Mouse (Mus musculus) C2C12 (cell line): ENCODE data around the gene Fbxl12. TPM values are rescaled to one million over a fixed set of nuclear protein-coding genes. Genes with fewer than 3 reads are reported as not detected.

Source experiments
- H3K27me3 ChIP-seq: one replicate; pipeline ENCODE4 v1.6.1; 2011; ENCODE audit not compliant: control insufficient read depth, insufficient read depth, insufficient read length
- H3K36me3 ChIP-seq: one replicate; pipeline ENCODE4 v1.6.1; 2011; ENCODE audit not compliant: control insufficient read depth, insufficient read depth
- H3K4me3 ChIP-seq: one replicate; pipeline ENCODE4 v1.5.1; 2011; ENCODE audit warnings: mild to moderate bottlenecking, control low read depth; ENCODE audit not compliant: poor library complexity, insufficient read depth, severe bottlenecking
- H3K79me2 ChIP-seq: one replicate; pipeline ENCODE4 v1.6.1; 2011; ENCODE audit not compliant: control insufficient read depth, insufficient read depth
- H3K79me3 ChIP-seq: one replicate; pipeline ENCODE4 v1.6.1; 2011; ENCODE audit warnings: low read depth, control low read depth
- H3ac ChIP-seq: one replicate; pipeline ENCODE3; 2011; ENCODE audit warnings: low read depth; ENCODE audit not compliant: control insufficient read depth, insufficient read length
- CEBPB ChIP-seq: IDR thresholded peaks from one replicate; pipeline ENCODE4 v1.6.1; 2011; ENCODE audit warnings: low read depth, mild to moderate bottlenecking, control low read depth, moderate library complexity
- CTCF ChIP-seq: IDR thresholded peaks from one replicate; pipeline ENCODE4 v1.5.1; 2011; ENCODE audit not compliant: control insufficient read depth, insufficient read depth, insufficient read length
- FOSL1 ChIP-seq: IDR thresholded peaks from one replicate; pipeline ENCODE4 v1.8.0; 2011; ENCODE audit warnings: mild to moderate bottlenecking, low read length; ENCODE audit not compliant: poor library complexity, insufficient read depth, severe bottlenecking
- MAX ChIP-seq: IDR thresholded peaks from one replicate; pipeline ENCODE4 v1.6.1; 2011; ENCODE audit warnings: mild to moderate bottlenecking, control low read depth
- MYOD1 ChIP-seq: IDR thresholded peaks from one replicate; pipeline ENCODE4 v1.6.1; 2011; ENCODE audit warnings: low read depth; ENCODE audit not compliant: control insufficient read depth, insufficient read length
- MYOG ChIP-seq: IDR thresholded peaks from one replicate; pipeline ENCODE4 v1.6.1; 2011; ENCODE audit not compliant: control insufficient read depth, insufficient read length; ENCODE audit errors: extremely low read depth
- USF1 ChIP-seq: IDR thresholded peaks from one replicate; pipeline ENCODE4 v1.6.1; 2011; ENCODE audit warnings: low read depth, mild to moderate bottlenecking, control low read depth, moderate library complexity
- polyA plus RNA-seq: library from polyadenylated mRNA; unstranded; fragments of >200 nt; fragmentation: generic; extraction: Trizol; gene quantifications from one replicate; pipeline ENCODE4 v1.2.1, GENCODE M21; 2012; ENCODE audit warnings: missing spikeins

The Fbxl12 gene
- polyA plus RNA-seq, 1 experiment, result 7.9 TPM

DNA sequence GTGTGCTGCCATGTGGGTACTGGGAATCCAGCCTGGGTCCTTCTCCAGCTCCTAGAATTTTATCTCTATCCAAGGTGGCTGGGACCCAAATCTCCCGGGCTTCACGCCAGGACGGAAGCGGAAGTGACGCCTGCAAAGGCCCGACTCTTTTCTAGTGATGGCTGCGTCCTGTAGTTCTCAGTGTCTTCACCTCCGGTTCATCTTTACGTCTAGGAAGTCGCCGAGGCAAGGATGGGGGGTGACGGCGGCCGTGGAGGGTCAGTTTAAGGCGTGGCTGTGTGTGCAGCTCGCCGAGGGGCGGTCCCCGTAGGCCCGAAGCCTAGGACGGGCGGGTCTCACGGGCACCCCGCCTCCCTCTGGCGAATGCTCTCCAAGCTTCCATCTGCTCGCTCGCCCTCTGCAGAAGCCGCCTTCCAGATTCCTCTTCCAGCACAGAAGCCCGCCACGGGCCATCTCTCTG is 63.4 kb downstream of the Fbxl12 start, which contains the start of gene Zfp846:
Gene Zfp846 (plus strand): TSS at position 117 of the 460 bp plus-strand sequence.
- no peaks in the 10 kb centered on the region for H3K36me3 ChIP-seq
- no peaks in the 10 kb centered on the region for H3K27me3 ChIP-seq
- peak within 1 kb of the TSS; percentile 65 for H3ac ChIP-seq
- H3K79me2 ChIP-seq, result peaks cover 38% of the 10 kb centered on the region
- peak within 1 kb of the TSS; percentile 41 for H3K4me3 ChIP-seq
- peaks cover 6% of the 10 kb centered on the region for H3K79me3 ChIP-seq
- TF ChIP-seq CEBPB (no peak), MYOG (no peak), FOSL1 (no peak), CTCF (no peak), USF1 (no peak), MAX (no peak), MYOD1 (no peak)

DNA sequence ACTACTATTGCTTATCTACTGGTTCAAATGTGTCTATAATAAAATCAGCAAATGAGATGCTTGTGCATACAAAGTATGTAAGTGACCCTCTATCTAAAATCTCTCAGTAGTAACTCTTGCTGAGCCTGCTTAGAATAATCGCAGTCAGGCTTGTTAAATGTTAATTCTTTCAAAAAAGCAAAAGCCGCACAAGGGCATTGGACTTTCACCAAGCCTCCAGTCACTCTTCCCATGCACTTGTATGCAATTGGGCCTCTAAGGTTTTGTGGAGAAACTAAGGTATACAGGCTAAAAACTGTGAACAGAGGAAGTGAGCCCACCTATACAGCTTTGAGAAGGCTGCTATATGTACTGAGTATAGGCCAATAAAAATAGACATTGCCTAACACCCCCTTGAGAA is 68.0 kb downstream of the Fbxl12 start:
- Histone ChIP-seq H3K79me2 (no peaks in the 10 kb centered on the region), H3K27me3 (no peaks in the 10 kb centered on the region), H3K4me3 (no peak overlapping the region), H3K79me3 (no peaks in the 10 kb centered on the region), H3ac (no peak overlapping the region), H3K36me3 (no peaks in the 10 kb centered on the region)
- no peak for TF ChIP-seq MYOD1
- no peak for TF ChIP-seq CEBPB
- no peak for TF ChIP-seq MYOG
- TF ChIP-seq FOSL1, result no peak
- TF ChIP-seq USF1, result no peak
- no peak for TF ChIP-seq MAX
- TF ChIP-seq CTCF, result no peak

DNA sequence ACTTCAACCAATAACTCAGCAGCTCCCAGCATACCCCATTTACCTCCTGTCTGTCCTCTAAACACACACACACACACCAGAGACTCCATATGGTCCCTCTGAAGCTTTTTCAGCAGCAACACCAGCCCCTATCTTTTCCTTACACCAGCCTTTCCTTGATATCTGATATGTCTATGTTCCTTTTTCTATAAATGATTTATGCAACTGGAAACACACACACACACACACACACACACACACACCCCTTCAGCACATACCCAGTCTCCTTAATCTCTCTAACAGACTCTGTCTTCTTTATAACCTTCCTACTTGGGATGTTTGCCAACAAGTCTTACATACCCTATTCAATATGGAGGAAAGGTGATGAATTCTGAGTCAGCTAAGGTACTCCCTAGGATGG is 73.5 kb downstream of the Fbxl12 start:
- Histone ChIP-seq H3K79me2 (no peaks in the 10 kb centered on the region), H3K27me3 (no peaks in the 10 kb centered on the region), H3K79me3 (no peaks in the 10 kb centered on the region), H3K4me3 (no peak overlapping the region), H3ac (no peak overlapping the region), H3K36me3 (no peaks in the 10 kb centered on the region)
- TF ChIP-seq USF1, result no peak
- TF ChIP-seq MYOG, result no peak
- TF ChIP-seq FOSL1, result no peak
- no peak for TF ChIP-seq MYOD1
- TF ChIP-seq MAX, result no peak
- no peak for TF ChIP-seq CEBPB
- TF ChIP-seq CTCF, result no peak

Other genes with a start within 250 kb of the Fbxl12 start
- 1.9 TPM for gene Zfp26, start 184.6 kb downstream of the Fbxl12 start, polyA plus RNA-seq
- gene Zfp426, start 152.0 kb downstream of the Fbxl12 start, polyA plus RNA-seq, result 5.1 TPM
- 7.5 TPM for gene Zfp266, start 123.3 kb downstream of the Fbxl12 start, polyA plus RNA-seq
- 2.7 TPM for gene Zfp846, start 63.5 kb downstream of the Fbxl12 start, polyA plus RNA-seq
- 566 TPM for gene Ubl5, start 1.9 kb downstream of the Fbxl12 start, polyA plus RNA-seq
- gene Pin1, start 7.3 kb upstream of the Fbxl12 start, polyA plus RNA-seq, result 55.5 TPM
- 0.09 TPM for gene Olfm2, start 101.6 kb upstream of the Fbxl12 start, polyA plus RNA-seq
- gene Col5a3, start 170.3 kb upstream of the Fbxl12 start, polyA plus RNA-seq, result 1.3 TPM
- gene Rdh8, start 173.7 kb upstream of the Fbxl12 start, polyA plus RNA-seq, result not detected
- gene A230050P20Rik, start 223.9 kb upstream of the Fbxl12 start, polyA plus RNA-seq, result 11.8 TPM
- gene Angptl6, start 235.0 kb upstream of the Fbxl12 start, polyA plus RNA-seq, result 0.92 TPM
- gene Ppan, start 243.4 kb upstream of the Fbxl12 start, polyA plus RNA-seq, result 88.3 TPM